Mouse (Mus musculus) liver, embryonic 11.5 days (tissue): ENCODE data around the gene Uqcc2. TPM values are rescaled to one million over a fixed set of nuclear protein-coding genes. Genes with fewer than 3 reads are reported as not detected.

ENCODE experiments used
- ATAC-seq: fragments of 200-750 bp; cut with Nextera tagmentation; replicated peaks from 2 replicates; pipeline ENCODE4 v1.8.0; 2017; ENCODE audit warnings: moderate number of reproducible peaks, mild to moderate bottlenecking, moderate TSS enrichment, moderate library complexity; ENCODE audit not compliant: low FRiP score
- DNase-seq: peaks from one replicate; pipeline ENCODE4 v3.0.0-alpha.2; 2017; ENCODE audit warnings: low spot score
- H3K27ac ChIP-seq: fragments of 300-500 bp; sonication (generic); 2 replicates; pipeline ENCODE4 v1.5.1; 2014; ENCODE audit warnings: mild to moderate bottlenecking, low read depth, low read length, control low read depth
- H3K27me3 ChIP-seq: fragments of 300-500 bp; sonication (generic); replicated peaks from 2 replicates; pipeline ENCODE4 v1.6.1; 2014; ENCODE audit warnings: low read length, mixed read lengths; ENCODE audit not compliant: control insufficient read depth, insufficient read depth
- H3K36me3 ChIP-seq: fragments of 300-500 bp; sonication (generic); 2 replicates; pipeline ENCODE4 v1.6.1; 2014; ENCODE audit warnings: mild to moderate bottlenecking, low read length, moderate library complexity, mixed read lengths; ENCODE audit not compliant: control insufficient read depth, insufficient read depth
- H3K4me1 ChIP-seq: fragments of 300-500 bp; sonication (generic); replicated peaks from 2 replicates; pipeline ENCODE4 v1.6.1; 2014; ENCODE audit warnings: low read length, mixed read lengths; ENCODE audit not compliant: control insufficient read depth, insufficient read depth
- H3K4me2 ChIP-seq: fragments of 300-500 bp; sonication (generic); 2 replicates; pipeline ENCODE4 v1.6.1; 2014; ENCODE audit warnings: mild to moderate bottlenecking, control low read depth, moderate library complexity
- H3K4me3 ChIP-seq: fragments of 300-500 bp; sonication (generic); 2 replicates; pipeline ENCODE4 v1.5.1; 2014; ENCODE audit warnings: low read depth, low read length, control low read depth
- H3K9ac ChIP-seq: fragments of 300-500 bp; sonication (generic); 2 replicates; pipeline ENCODE4 v1.6.1; 2014; ENCODE audit warnings: low read depth, low read length, control low read depth
- H3K9me3 ChIP-seq: fragments of 300-500 bp; sonication (generic); 2 replicates; pipeline ENCODE4 v1.6.1; 2016; ENCODE audit warnings: low read length, inconsistent platforms, mixed read lengths; ENCODE audit not compliant: control insufficient read depth
- WGBS: fragments of 180-500 bp; shearing (Covaris S2); extraction: QIAGEN DNeasy Blood & Tissue Kit; methylation state at CpG from one replicate; pipeline ENCODE4 v1.1.7; 2014; 5-methylcytosine and 5-hydroxymethylcytosine counted together
- polyA plus RNA-seq: library from polyadenylated mRNA; unstranded; fragments of >200 nt; fragmentation: Nextera tagmentation; extraction: Ambion mirVana; gene quantifications from 2 replicates; pipeline ENCODE4 v1.2.1, GENCODE M21; 2014

Gene Uqcc2
- polyA plus RNA-seq, 1 experiment from 2014 or later: 413 TPM

GRCm38 (mm10) chr17:27095690-27096089, 38.0 kb downstream of the Uqcc2 start:
- H3K9ac ChIP-seq: no peak overlapping the region
- no peak overlapping the region for H3K27ac ChIP-seq
- DNase-seq (no peak), ATAC-seq (no peak)
- H3K4me2 ChIP-seq: no peak overlapping the region
- H3K36me3 ChIP-seq: no peaks in the 10 kb centered on the region
- no peaks in the 10 kb centered on the region for H3K4me1 ChIP-seq
- H3K9me3 ChIP-seq: no peaks in the 10 kb centered on the region
- H3K27me3 ChIP-seq: no peaks in the 10 kb centered on the region; the same call in 1 of the 2 replicates
- 46% methylated on average over 13 of the region's 13 CpGs for WGBS
- no peak overlapping the region for H3K4me3 ChIP-seq

GRCm38 (mm10) chr17:27090068-27090467, 43.6 kb downstream of the Uqcc2 start:
- Histone ChIP-seq H3K4me1 (no peaks in the 10 kb centered on the region; the same call in 1 of the 2 replicates), H3K9me3 (no peaks in the 10 kb centered on the region), H3K27ac (no peak overlapping the region), H3K27me3 (no peaks in the 10 kb centered on the region; the same call in 1 of the 2 replicates), H3K9ac (no peak overlapping the region), H3K36me3 (no peaks in the 10 kb centered on the region), H3K4me3 (no peak overlapping the region), H3K4me2 (no peak overlapping the region)
- WGBS: 70% methylated on average over 9 of the region's 9 CpGs
- ATAC-seq (no peak), DNase-seq (no peak)

- Histone ChIP-seq H3K27me3 (no peaks in the 10 kb centered on the region), H3K27ac (no peak overlapping the region), H3K36me3 (no peaks in the 10 kb centered on the region), H3K4me2 (no peak overlapping the region), H3K4me3 (no peak overlapping the region), H3K4me1 (peaks cover 8% of the 10 kb centered on the region), H3K9me3 (no peaks in the 10 kb centered on the region), H3K9ac (no peak overlapping the region)
- WGBS: 32% methylated on average over 12 of the region's 12 CpGs
- ATAC-seq (no peak), DNase-seq (no peak)
Observed at GRCm38 (mm10) chr17:27087426-27087825, 46.3 kb downstream of the Uqcc2 start.

GRCm38 (mm10) chr17:27085676-27086075, 48.0 kb downstream of the Uqcc2 start:
- WGBS: 64% methylated on average over 2 of the region's 2 CpGs
- H3K9me3 ChIP-seq: no peaks in the 10 kb centered on the region
- H3K4me2 ChIP-seq: no peak overlapping the region
- no peaks in the 10 kb centered on the region for H3K36me3 ChIP-seq
- no peak overlapping the region for H3K27ac ChIP-seq
- no peaks in the 10 kb centered on the region for H3K27me3 ChIP-seq
- H3K4me1 ChIP-seq: peaks cover 14% of the 10 kb centered on the region
- no peak overlapping the region for H3K4me3 ChIP-seq
- H3K9ac ChIP-seq: no peak overlapping the region
- DNase-seq: peak; percentile 62
- ATAC-seq: no peak

- Histone ChIP-seq H3K4me1 (peaks cover 14% of the 10 kb centered on the region), H3K27me3 (no peaks in the 10 kb centered on the region), H3K27ac (no peak overlapping the region), H3K9me3 (no peaks in the 10 kb centered on the region), H3K36me3 (no peaks in the 10 kb centered on the region), H3K4me2 (no peak overlapping the region), H3K4me3 (no peak overlapping the region), H3K9ac (no peak overlapping the region)
- ATAC-seq (no peak), DNase-seq (no peak)
- 39% methylated on average over 9 of the region's 9 CpGs for WGBS
Observed at GRCm38 (mm10) chr17:27083601-27084000, 50.1 kb downstream of the Uqcc2 start.

- no peaks in the 10 kb centered on the region for H3K27me3 ChIP-seq
- no peaks in the 10 kb centered on the region for H3K36me3 ChIP-seq
- H3K27ac ChIP-seq: no peak overlapping the region
- no peak overlapping the region for H3K9ac ChIP-seq
- peaks cover 14% of the 10 kb centered on the region for H3K4me1 ChIP-seq
- ATAC-seq (no peak), DNase-seq (no peak)
- H3K4me2 ChIP-seq: no peak overlapping the region
- no peaks in the 10 kb centered on the region; the same call in 1 of the 2 replicates for H3K9me3 ChIP-seq
- WGBS: 57% methylated on average over 8 of the region's 8 CpGs
- no peak overlapping the region for H3K4me3 ChIP-seq
Observed at GRCm38 (mm10) chr17:27082796-27083195, 50.9 kb downstream of the Uqcc2 start.

- Histone ChIP-seq H3K27ac (no peak overlapping the region), H3K4me3 (no peak overlapping the region), H3K36me3 (no peaks in the 10 kb centered on the region), H3K9ac (no peak overlapping the region), H3K4me1 (peaks cover 14% of the 10 kb centered on the region), H3K4me2 (no peak overlapping the region), H3K27me3 (no peaks in the 10 kb centered on the region), H3K9me3 (no peaks in the 10 kb centered on the region; the same call in 1 of the 2 replicates)
- 66% methylated on average over 5 of the region's 5 CpGs for WGBS
- ATAC-seq: no peak
- DNase-seq: no peak
Observed at GRCm38 (mm10) chr17:27081868-27082267, 51.8 kb downstream of the Uqcc2 start.

GRCm38 (mm10) chr17:27078499-27078898, 55.2 kb downstream of the Uqcc2 start:
- H3K36me3 ChIP-seq: no peaks in the 10 kb centered on the region
- no peak overlapping the region for H3K4me3 ChIP-seq
- ATAC-seq (no peak), DNase-seq (no peak)
- no peak overlapping the region for H3K9ac ChIP-seq
- no peak overlapping the region for H3K27ac ChIP-seq
- H3K27me3 ChIP-seq: no peaks in the 10 kb centered on the region
- no peak overlapping the region for H3K4me2 ChIP-seq
- no peaks in the 10 kb centered on the region; the same call in 1 of the 2 replicates for H3K9me3 ChIP-seq
- 70% methylated on average over 6 of the region's 6 CpGs for WGBS
- H3K4me1 ChIP-seq: peaks cover 14% of the 10 kb centered on the region

- H3K4me1 ChIP-seq: peaks cover 10% of the 10 kb centered on the region
- DNase-seq (no peak), ATAC-seq (no peak)
- no peak overlapping the region for H3K4me3 ChIP-seq
- H3K27ac ChIP-seq: no peak overlapping the region
- no peaks in the 10 kb centered on the region; the same call in 1 of the 2 replicates for H3K9me3 ChIP-seq
- H3K27me3 ChIP-seq: no peaks in the 10 kb centered on the region
- WGBS: 76% methylated on average over 6 of the region's 6 CpGs
- no peak overlapping the region for H3K4me2 ChIP-seq
- H3K36me3 ChIP-seq: no peaks in the 10 kb centered on the region
- H3K9ac ChIP-seq: no peak overlapping the region
Observed at GRCm38 (mm10) chr17:27077920-27078319, 55.8 kb downstream of the Uqcc2 start.
